Mouse (Mus musculus) heart, postnatal 0 days (tissue): ENCODE results near the gene Adprhl2.

Experiments
- CTCF ChIP-seq: IDR thresholded peaks from 2 replicates; pipeline ENCODE4 v1.5.1; 2016; ENCODE audit warnings: antibody characterized with exemption, control low read depth, low read depth
- EP300 ChIP-seq: IDR thresholded peaks from 2 replicates; pipeline ENCODE4 v1.6.1; 2016; ENCODE audit warnings: antibody characterized with exemption, low read depth

DNA sequence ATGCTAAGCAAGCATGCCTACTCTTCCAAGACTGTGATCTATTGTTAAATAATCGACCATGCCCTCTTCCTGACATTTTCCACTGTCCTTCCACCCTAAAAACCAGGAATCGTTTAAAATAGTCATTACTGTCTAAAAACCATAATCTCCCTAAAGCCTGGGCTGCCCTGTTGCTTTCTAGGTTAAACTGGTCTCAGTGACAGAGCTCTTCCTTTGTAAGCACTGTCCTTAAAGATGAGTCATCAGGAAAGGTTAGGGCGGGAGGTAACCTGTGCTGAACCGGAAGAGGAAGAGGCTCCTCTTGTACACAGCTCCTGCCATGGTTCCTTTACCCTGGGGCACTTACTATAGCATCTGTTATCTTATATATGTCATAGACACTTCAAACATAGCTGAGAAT, 18.0 kb upstream of the Adprhl2 start:
- TF ChIP-seq EP300 (no peak), CTCF (no peak)
